Mouse (Mus musculus): ENCODE measurements around the gene Zyx.

DNA sequence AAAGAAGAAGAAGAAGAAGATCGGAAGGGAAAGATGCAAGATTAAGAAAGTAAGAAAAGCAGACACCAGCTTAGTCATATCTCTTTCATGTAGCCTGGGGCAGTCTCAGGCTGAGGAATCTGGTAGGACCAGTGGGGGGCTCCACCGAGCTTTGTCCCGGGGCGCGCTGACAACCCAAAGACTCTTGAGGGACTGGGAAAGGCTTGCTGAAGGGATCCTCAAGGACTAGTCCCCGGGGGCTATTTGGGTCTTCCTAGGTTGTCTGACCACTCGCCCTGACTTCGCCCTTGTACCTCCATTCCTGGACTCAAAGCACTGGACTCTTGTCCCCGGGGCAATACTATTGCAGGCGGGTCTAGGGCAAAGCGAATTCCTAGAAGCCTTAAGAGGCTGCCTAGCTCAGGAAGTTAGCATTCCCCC is 414 bp upstream of the Zyx start:
- TF ChIP-seq MAX (IDR thresholded peaks at IDR 0.05; ENCODE audit: low read depth) = no peak
- no peak for TF ChIP-seq POLR2A (IDR thresholded peaks at IDR 0.05; ENCODE audit: insufficient read length, low read depth)
- TF ChIP-seq USF1 (IDR thresholded peaks at IDR 0.05; ENCODE audit: low read depth) = no peak
